Mouse (Mus musculus) heart, postnatal 0 days (tissue): ENCODE results near the gene Snx30. TPM values are rescaled to one million over a fixed set of nuclear protein-coding genes. Genes with fewer than 3 reads are reported as not detected.

Experiments
- ATAC-seq: fragments of 200-750 bp; cut with Nextera tagmentation; 2 replicates; pipeline ENCODE4 v1.8.0; 2017; ENCODE audit warnings: low read depth, moderate number of reproducible peaks, moderate library complexity; ENCODE audit not compliant: insufficient read depth
- DNase-seq: peaks from one replicate; pipeline ENCODE4 v3.0.0-alpha.2; 2016; ENCODE audit warnings: low spot score
- H3K27ac ChIP-seq: fragments of 300-500 bp; sonication (generic); 2 replicates; pipeline ENCODE4 v1.5.1; 2014; ENCODE audit warnings: low read depth, mild to moderate bottlenecking
- H3K27me3 ChIP-seq: fragments of 300-500 bp; sonication (generic); 2 replicates; pipeline ENCODE4 v1.6.1; 2014; ENCODE audit warnings: low read length, mixed read lengths; ENCODE audit not compliant: control insufficient read depth, insufficient read depth
- H3K36me3 ChIP-seq: fragments of 300-500 bp; sonication (generic); replicated peaks from 2 replicates; pipeline ENCODE4 v1.6.1; 2014; ENCODE audit warnings: low read length, mixed read lengths; ENCODE audit not compliant: control insufficient read depth, insufficient read depth
- H3K4me1 ChIP-seq: fragments of 300-500 bp; sonication (generic); 2 replicates; pipeline ENCODE4 v1.6.1; 2014; ENCODE audit warnings: antibody characterized with exemption; ENCODE audit not compliant: control insufficient read depth, insufficient read depth
- H3K4me2 ChIP-seq: fragments of 300-500 bp; sonication (generic); 2 replicates; pipeline ENCODE4 v1.6.1; 2014; ENCODE audit warnings: low read depth, mild to moderate bottlenecking, low read length, moderate library complexity
- H3K4me3 ChIP-seq: fragments of 300-500 bp; sonication (generic); 2 replicates; pipeline ENCODE4 v1.5.1; 2014; ENCODE audit warnings: low read depth, low read length
- H3K9ac ChIP-seq: fragments of 300-500 bp; sonication (generic); replicated peaks from 2 replicates; pipeline ENCODE4 v1.6.1; 2014; ENCODE audit warnings: low read depth, low read length, mixed read lengths
- H3K9me3 ChIP-seq: fragments of 300-500 bp; sonication (generic); replicated peaks from 2 replicates; pipeline ENCODE4 v1.6.1; 2016; ENCODE audit warnings: low read length; ENCODE audit not compliant: control insufficient read depth
- CTCF ChIP-seq: IDR thresholded peaks from 2 replicates; pipeline ENCODE4 v1.5.1; 2016; ENCODE audit warnings: antibody characterized with exemption, control low read depth, low read depth
- EP300 ChIP-seq: IDR thresholded peaks from 2 replicates; pipeline ENCODE4 v1.6.1; 2016; ENCODE audit warnings: antibody characterized with exemption, low read depth
- WGBS: fragments of 180-500 bp; shearing (Covaris S2); extraction: QIAGEN DNeasy Blood & Tissue Kit; methylation state at CpG from one replicate; pipeline ENCODE4 v1.1.7; 2014; 5-methylcytosine and 5-hydroxymethylcytosine counted together
- polyA plus RNA-seq: library from polyadenylated mRNA; unstranded; fragments of >200 nt; fragmentation: Nextera tagmentation; extraction: Ambion mirVana; gene quantifications from 2 replicates; pipeline ENCODE4 v1.2.1, GENCODE M21; 2015
- total RNA-seq: library from RNA; depleted of rRNA; stranded (reverse); fragments of >200 nt; gene quantifications from 2 replicates; pipeline ENCODE4 v1.2.3, GENCODE M21; 2014; ENCODE audit warnings: low replicate concordance

The Snx30 gene
- total and polyA plus RNA-seq, 2 experiments from 2014 or later, result 2.9 to 4.5 TPM

- Histone ChIP-seq H3K4me2 (no peak overlapping the region), H3K27me3 (no peaks in the 10 kb centered on the region), H3K4me1 (0 out of 2 replicates have a peak, but pooled peaks cover 5% of the 10 kb centered on the region), H3K36me3 (no peaks in the 10 kb centered on the region), H3K9ac (no peak overlapping the region), H3K27ac (no peak overlapping the region), H3K4me3 (no peak overlapping the region), H3K9me3 (no peaks in the 10 kb centered on the region)
- DNase-seq (no peak), ATAC-seq (no peak)
- WGBS, result 63% methylated on average over 10 of the region's 10 CpGs
- TF ChIP-seq EP300, result no peak
These were observed 102.1 kb downstream of the Snx30 start for GRCm38 (mm10) chr4:59907657-59908230.

GRCm38 (mm10) chr4:59908785-59909184 is 103.1 kb downstream of the Snx30 start:
- Histone ChIP-seq H3K9ac (no peak overlapping the region), H3K27me3 (no peaks in the 10 kb centered on the region), H3K4me2 (no peak overlapping the region), H3K4me1 (0 out of 2 replicates have a peak, but pooled peaks cover 5% of the 10 kb centered on the region), H3K27ac (no peak overlapping the region), H3K9me3 (no peaks in the 10 kb centered on the region), H3K4me3 (no peak overlapping the region), H3K36me3 (no peaks in the 10 kb centered on the region)
- 100% methylated on average over 2 of the region's 2 CpGs for WGBS
- DNase-seq (no peak), ATAC-seq (no peak)
- TF ChIP-seq EP300, result no peak
- no peak for TF ChIP-seq CTCF

GRCm38 (mm10) chr4:59914608-59915403 is 109.2 kb downstream of the Snx30 start, which contains the start of gene Slc46a2:
Gene Slc46a2 (minus strand): TSS chr4:59915056.
- H3K4me2 ChIP-seq, result no peak within 1 kb of the TSS
- H3K4me1 ChIP-seq, result no peaks in the 10 kb centered on the region
- no peaks in the 10 kb centered on the region for H3K27me3 ChIP-seq
- DNase-seq (no peak), ATAC-seq (no peak)
- WGBS, result 26% methylated on average over 22 of the region's 22 CpGs
- no peak within 1 kb of the TSS for H3K4me3 ChIP-seq
- H3K36me3 ChIP-seq, result no peaks in the 10 kb centered on the region
- H3K9ac ChIP-seq, result no peak within 1 kb of the TSS
- H3K27ac ChIP-seq, result no peak within 1 kb of the TSS
- H3K9me3 ChIP-seq, result no peaks in the 10 kb centered on the region
- no peak for TF ChIP-seq EP300
- TF ChIP-seq CTCF, result no peak

- H3K9ac ChIP-seq, result no peak overlapping the region
- no peak overlapping the region for H3K4me3 ChIP-seq
- H3K4me1 ChIP-seq, result peaks cover 8% of the 10 kb centered on the region
- no peaks in the 10 kb centered on the region for H3K9me3 ChIP-seq
- H3K4me2 ChIP-seq, result no peak overlapping the region
- ATAC-seq (no peak), DNase-seq (no peak)
- no peak overlapping the region for H3K27ac ChIP-seq
- TF ChIP-seq CTCF (no peak), EP300 (no peak)
- 90% methylated on average over 3 of the region's 3 CpGs for WGBS
- no peaks in the 10 kb centered on the region for H3K27me3 ChIP-seq
- H3K36me3 ChIP-seq, result no peaks in the 10 kb centered on the region
These were observed 112.3 kb downstream of the Snx30 start for GRCm38 (mm10) chr4:59917966-59918365.

- Histone ChIP-seq H3K4me1 (peaks cover 14% of the 10 kb centered on the region), H3K36me3 (no peaks in the 10 kb centered on the region), H3K27ac (no peak overlapping the region), H3K27me3 (no peaks in the 10 kb centered on the region), H3K9me3 (no peaks in the 10 kb centered on the region), H3K9ac (no peak overlapping the region), H3K4me3 (no peak overlapping the region), H3K4me2 (no peak overlapping the region)
- no peak for DNase-seq
- TF ChIP-seq CTCF (no peak), EP300 (no peak)
- WGBS, result 88% methylated on average over 9 of the region's 9 CpGs
- no peak for ATAC-seq
These were observed 119.4 kb downstream of the Snx30 start for GRCm38 (mm10) chr4:59925082-59925481.
